Mouse (Mus musculus) heart, adult 2 months (tissue): ENCODE data around the gene Cyct. TPM values are rescaled to one million over a fixed set of nuclear protein-coding genes. Genes with fewer than 3 reads are reported as not detected.
A peak's percentile ranks its signal among the peaks of the same experiment; 100 is the strongest.

ENCODE experiments used
- DNase-seq, 2 experiments: peaks; one replicate each; pipeline ENCODE4 v3.0.0; 2021
- H3K27ac ChIP-seq: fragments of 200-600 bp; 2 replicates; pipeline ENCODE4 v1.8.1; 2022
- H3K27me3 ChIP-seq: fragments of 200-500 bp; 2 replicates; pipeline ENCODE4 v1.6.1; 2012; ENCODE audit warnings: mild to moderate bottlenecking, low read length, inconsistent platforms, mixed read lengths; ENCODE audit not compliant: control insufficient read depth, insufficient read depth
- H3K36me3 ChIP-seq: fragments of 200-500 bp; 2 replicates; pipeline ENCODE4 v1.6.1; 2012; ENCODE audit warnings: low read length, inconsistent platforms; ENCODE audit not compliant: control insufficient read depth, insufficient read depth
- H3K4me1 ChIP-seq: fragments of 200-500 bp; 2 replicates; pipeline ENCODE4 v1.6.1; 2011; ENCODE audit warnings: low read length; ENCODE audit not compliant: control insufficient read depth, insufficient read depth
- H3K4me3 ChIP-seq: fragments of 200-600 bp; 2 replicates; pipeline ENCODE4 v1.8.1; 2022
- H3K79me2 ChIP-seq: fragments of 200-500 bp; replicated peaks from 2 replicates; pipeline ENCODE4 v1.6.1; 2012; ENCODE audit warnings: mild to moderate bottlenecking, inconsistent platforms, low read length, moderate library complexity, mixed read lengths; ENCODE audit not compliant: control insufficient read depth, insufficient read depth
- H3K9ac ChIP-seq: fragments of 200-500 bp; 2 replicates; pipeline ENCODE4 v1.6.1; 2012; ENCODE audit warnings: low read depth, mild to moderate bottlenecking, control low read depth, inconsistent platforms, low read length, mixed read lengths
- CTCF ChIP-seq: fragments of 200-600 bp; IDR thresholded peaks from 2 replicates; pipeline ENCODE4 v1.8.1; 2022; ENCODE audit warnings: antibody characterized with exemption, mild to moderate bottlenecking, moderate library complexity
- EP300 ChIP-seq: fragments of 200-500 bp; IDR thresholded peaks from 2 replicates; pipeline ENCODE4 v1.6.1; 2011; ENCODE audit warnings: low read depth, low read length, control low read depth; ENCODE audit not compliant: insufficient read depth
- POLR2A ChIP-seq: fragments of 200-500 bp; IDR thresholded peaks from 2 replicates; pipeline ENCODE4 v1.6.1; 2011; ENCODE audit warnings: mild to moderate bottlenecking, low read depth, low read length, control low read depth; ENCODE audit not compliant: insufficient read depth
- WGBS: fragments of 180-500 bp; shearing (Covaris S2); methylation state at CpG from one replicate; pipeline ENCODE4 v1.1.7; 2018; 5-methylcytosine and 5-hydroxymethylcytosine counted together
- intact Hi-C: fragments of 180-260 bp; cut with DNase I; formaldehyde crosslinking; loops from one replicate; pipeline ENCODE4 v1.15.1; 2025
- long read RNA-seq: library from polyadenylated mRNA; stranded (forward); transcript quantifications from one replicate; pipeline ENCODE4 v2.0.0, GENCODE M21; 2021
- polyA plus RNA-seq: library from polyadenylated mRNA; depleted of rRNA; stranded (reverse); fragments of >200 nt; gene quantifications from 2 replicates; pipeline ENCODE4 v1.2.3, GENCODE M21; 2012; rRNA removed
- total RNA-seq, 2 experiments: library from RNA; stranded (reverse); gene quantifications; 2 replicates each; pipeline ENCODE4 v1.2.3; 2021

Cyct gene
- total RNA-seq (under 1 TPM in 1 of 2 experiments, not detected in 1; 0.73 TPM), polyA plus RNA-seq (not detected in 2 replicates)
- long read RNA-seq, result 0 reads

- TF ChIP-seq CTCF (no peak), POLR2A (no peak), EP300 (no peak)
- H3K9ac ChIP-seq, result no peak within 1 kb of the TSS
- WGBS, result 85% methylated on average over 11 of the region's 11 CpGs
- H3K27ac ChIP-seq, result no peak within 1 kb of the TSS
- no peaks in the 10 kb centered on the region for H3K27me3 ChIP-seq
- no peak within 1 kb of the TSS for H3K4me3 ChIP-seq
- H3K79me2 ChIP-seq, result no peaks in the 10 kb centered on the region
- intact Hi-C loops, result loop anchor here (2.0 to 5.0 kb wide), 2 partner anchors 103 to 233 kb away; no protein-coding TSS in a partner anchor
- H3K4me1 ChIP-seq, result no peaks in the 10 kb centered on the region
- H3K36me3 ChIP-seq, result no peaks in the 10 kb centered on the region
- no peak for DNase-seq
Measured at GRCm38 (mm10) chr2:76360226-76360625, at the start of gene Cyct. TSS of gene Cyct (minus strand) at chr2:76360450.

DNA sequence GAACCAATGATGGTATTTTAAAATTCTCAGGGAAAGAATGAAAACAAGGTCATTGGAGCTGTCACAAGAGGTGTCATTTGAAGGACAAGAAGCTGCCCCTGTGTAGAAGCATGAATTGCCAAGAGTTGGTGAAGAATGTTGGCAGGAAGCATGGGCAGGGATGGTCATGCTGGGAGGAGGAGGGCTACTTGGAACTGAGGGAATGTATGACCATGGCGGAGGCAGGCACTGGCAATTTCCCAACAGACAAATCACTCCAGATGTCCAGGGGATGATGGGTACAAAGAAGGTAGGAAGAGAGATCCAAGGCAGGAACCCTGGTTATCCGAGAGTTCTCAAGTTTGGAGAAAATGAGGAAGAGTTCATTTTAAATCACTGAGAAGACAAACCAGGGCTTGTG, 49.7 kb upstream of the Cyct start:
- 76% methylated on average over 2 of the region's 2 CpGs for WGBS
- no peak overlapping the region for H3K9ac ChIP-seq
- no peak overlapping the region for H3K27ac ChIP-seq
- no peaks in the 10 kb centered on the region for H3K4me1 ChIP-seq
- DNase-seq, result no peak
- H3K36me3 ChIP-seq, result no peaks in the 10 kb centered on the region
- no peaks in the 10 kb centered on the region for H3K79me2 ChIP-seq
- TF ChIP-seq POLR2A (no peak), CTCF (no peak), EP300 (no peak)
- H3K27me3 ChIP-seq, result peaks cover 2% of the 10 kb centered on the region; the same call in 1 of the 2 replicates
- H3K4me3 ChIP-seq, result no peak overlapping the region
- intact Hi-C loops, result no loop called here

- Histone ChIP-seq H3K27me3 (peaks cover 2% of the 10 kb centered on the region; the same call in 1 of the 2 replicates), H3K9ac (no peak overlapping the region), H3K36me3 (no peaks in the 10 kb centered on the region), H3K4me3 (no peak overlapping the region), H3K4me1 (no peaks in the 10 kb centered on the region), H3K27ac (no peak overlapping the region), H3K79me2 (no peaks in the 10 kb centered on the region)
- DNase-seq, result no peak
- 85% methylated on average over 1 of the region's 1 CpGs for WGBS
- intact Hi-C loops, result no loop called here
- TF ChIP-seq CTCF, result no peak
Measured at GRCm38 (mm10) chr2:76409526-76409925, 49.3 kb upstream of the Cyct start.

GRCm38 (mm10) chr2:76406937-76407441, 46.7 kb upstream of the Cyct start:
- DNase-seq, result peak; percentile 54 to 63
- intact Hi-C loops, result loop anchor here (2.0 kb wide), 1 partner anchor 38 kb away; the partner anchor contains the start of gene Rbm45
- WGBS, result under 1% methylated on average over 49 of the region's 49 CpGs
- Histone ChIP-seq H3K27me3 (peaks cover 2% of the 10 kb centered on the region; the same call in 1 of the 2 replicates), H3K36me3 (no peaks in the 10 kb centered on the region), H3K79me2 (no peaks in the 10 kb centered on the region), H3K4me1 (no peaks in the 10 kb centered on the region), H3K27ac (peak overlapping the region; percentile 41), H3K9ac (peak overlapping the region; percentile 92), H3K4me3 (peak overlapping the region; percentile 94)
- TF ChIP-seq POLR2A (no peak), CTCF (no peak), EP300 (no peak)

GRCm38 (mm10) chr2:76406151-76406936, 46.1 kb upstream of the Cyct start, which contains the start of gene Osbpl6:
TSS of gene Osbpl6 (plus strand) at chr2:76406508.
- H3K4me3 ChIP-seq, result peak within 1 kb of the TSS; percentile 94
- H3K36me3 ChIP-seq, result no peaks in the 10 kb centered on the region
- TF ChIP-seq CTCF (peak; percentile 29), POLR2A (peak; percentile 30; the same call in 1 of the 2 replicates), EP300 (no peak)
- H3K79me2 ChIP-seq, result no peaks in the 10 kb centered on the region
- no peaks in the 10 kb centered on the region for H3K4me1 ChIP-seq
- H3K27ac ChIP-seq, result peak within 1 kb of the TSS; percentile 41
- peak within 1 kb of the TSS; percentile 92 for H3K9ac ChIP-seq
- WGBS, result under 1% methylated on average over 87 of the region's 89 CpGs
- H3K27me3 ChIP-seq, result peaks cover 2% of the 10 kb centered on the region; the same call in 1 of the 2 replicates
- intact Hi-C loops, result loop anchor here (2.0 kb wide), 1 partner anchor 38 kb away; the partner anchor contains the start of gene Rbm45
- peak; percentile 82 for DNase-seq

GRCm38 (mm10) chr2:76405596-76406150, 45.4 kb upstream of the Cyct start:
- no peak for DNase-seq
- intact Hi-C loops, result loop anchor here (2.0 kb wide), 1 partner anchor 37 kb away; the partner anchor contains the start of gene Rbm45
- H3K27ac ChIP-seq, result no peak overlapping the region

More at GRCm38 (mm10) chr2:76405596-76406150, 45.4 kb upstream of the Cyct start:
- Histone ChIP-seq H3K4me3 (peak overlapping the region; percentile 94), H3K4me1 (no peaks in the 10 kb centered on the region), H3K79me2 (no peaks in the 10 kb centered on the region), H3K27me3 (peaks cover 2% of the 10 kb centered on the region; the same call in 1 of the 2 replicates), H3K36me3 (no peaks in the 10 kb centered on the region), H3K9ac (peak overlapping the region; percentile 92)
- TF ChIP-seq POLR2A, result no peak
- 7% methylated on average over 15 of the region's 15 CpGs for WGBS
